Mouse (Mus musculus) adrenal gland, postnatal 36 days (tissue): ENCODE data around the gene Elovl5. TPM values are rescaled to one million over a fixed set of nuclear protein-coding genes. Genes with fewer than 3 reads are reported as not detected.

Experiments used
- DNase-seq, 2 experiments: peaks; one replicate each; pipeline ENCODE4 v3.0.0; 2021; ENCODE audit warnings: mixed read lengths in 1 of 2
- total RNA-seq, 2 experiments: library from RNA; stranded (reverse); gene quantifications; 2 replicates each; pipeline ENCODE4 v1.2.3; 2021

The Elovl5 gene
- total RNA-seq, 2 experiments from 2014 or later, result 613 to 759 TPM

DNA sequence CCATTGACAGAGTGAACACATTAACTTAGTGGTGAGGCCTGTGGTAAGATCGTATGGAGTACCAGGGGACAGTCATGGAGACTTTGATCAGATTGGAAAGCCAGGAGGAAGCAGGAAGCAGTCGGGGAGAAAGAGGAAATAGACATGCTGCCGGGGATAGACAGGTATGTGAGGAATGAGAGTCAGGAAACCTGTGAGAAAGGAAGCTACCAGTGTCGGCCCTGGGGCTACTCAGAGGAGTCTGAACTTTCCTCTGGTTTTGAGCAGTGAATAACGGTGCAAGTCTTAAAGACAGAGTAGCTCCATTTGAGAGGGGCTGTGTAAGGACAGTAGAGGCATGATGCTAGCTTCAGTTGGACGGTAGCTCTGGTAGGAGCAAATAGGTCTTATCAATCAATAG lies 10.3 kb downstream of the Elovl5 start:
- no peak for DNase-seq

DNA sequence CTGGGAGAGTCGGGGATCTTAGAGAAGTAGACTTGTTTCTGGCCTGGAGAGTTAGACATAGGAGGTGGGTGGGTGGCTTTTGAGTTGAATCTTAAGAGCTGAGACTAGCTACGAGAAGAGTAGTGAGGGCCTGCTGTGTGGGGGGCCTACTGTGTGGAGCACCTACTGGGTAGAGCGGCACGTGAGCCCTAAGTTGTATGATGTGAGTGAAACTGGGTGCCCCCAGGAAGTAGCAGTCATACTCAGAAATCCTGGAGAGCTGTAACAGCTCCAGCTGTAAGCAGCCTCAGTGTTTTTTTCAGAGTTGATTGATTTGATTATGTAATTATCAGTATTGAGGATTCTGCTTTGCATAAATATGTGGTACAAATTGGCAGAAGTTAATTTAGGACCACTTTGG lies 11.6 kb downstream of the Elovl5 start:
- no peak for DNase-seq

DNA sequence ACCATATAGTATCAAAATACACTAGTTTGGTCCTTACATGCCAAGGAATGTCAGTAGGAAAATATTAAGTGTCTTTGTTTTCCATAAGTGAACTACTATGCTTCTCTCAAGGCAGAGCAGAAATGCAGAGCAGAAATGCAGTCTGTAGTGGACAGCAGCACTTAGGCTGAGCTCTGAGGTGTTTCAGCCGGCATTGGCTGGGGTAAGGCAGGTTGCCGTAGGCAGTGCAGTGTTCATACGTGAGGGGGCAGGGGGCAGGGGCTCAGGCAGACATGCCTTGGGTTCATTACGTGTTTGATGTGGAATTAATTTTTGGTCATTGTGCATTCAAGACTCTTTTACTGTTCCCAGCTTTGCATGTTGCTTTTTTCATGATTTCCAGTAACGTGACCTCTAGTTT lies 12.1 kb downstream of the Elovl5 start:
- no peak for DNase-seq

DNA sequence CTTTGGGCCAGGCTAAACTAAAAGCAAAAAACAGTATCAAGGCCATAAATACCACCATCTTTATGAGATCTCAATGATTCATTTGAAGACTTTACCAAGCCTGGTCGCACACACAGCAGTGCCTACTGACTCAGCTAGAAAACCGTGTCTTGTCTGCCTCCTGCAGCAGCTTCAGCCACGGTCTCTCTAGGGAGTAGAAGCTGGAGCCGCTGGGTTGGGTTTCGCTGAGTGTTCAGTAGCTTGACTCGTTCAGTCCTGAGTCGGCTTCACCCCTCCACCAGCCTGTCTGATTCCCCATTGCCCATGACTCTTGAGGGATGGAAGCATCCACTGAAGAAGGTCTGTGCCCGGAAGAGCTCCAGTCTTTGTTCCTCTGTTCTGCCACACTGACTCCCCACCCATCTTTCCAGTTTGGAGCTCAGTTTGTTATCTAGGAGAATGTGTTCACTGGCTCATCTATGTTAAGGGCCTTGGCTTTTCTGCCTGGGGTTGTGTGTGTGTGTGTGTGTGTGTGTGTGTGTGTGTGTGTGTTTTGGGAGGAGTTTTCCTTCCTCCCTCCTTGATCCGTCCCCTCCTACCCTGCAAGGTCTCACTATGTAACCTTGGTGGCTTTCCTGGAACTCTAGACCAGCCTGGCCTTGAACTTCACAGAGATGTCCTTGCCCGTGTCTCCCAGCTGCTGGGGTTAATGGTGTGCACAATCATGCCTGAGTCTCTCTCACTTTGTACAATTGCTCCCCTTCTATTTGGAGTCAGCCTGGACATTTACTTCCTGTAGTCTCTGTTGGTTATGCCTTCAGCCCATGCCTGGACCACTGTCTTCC lies 13.1 kb downstream of the Elovl5 start:
- DNase-seq, result peak; percentile 64 to 68

DNA sequence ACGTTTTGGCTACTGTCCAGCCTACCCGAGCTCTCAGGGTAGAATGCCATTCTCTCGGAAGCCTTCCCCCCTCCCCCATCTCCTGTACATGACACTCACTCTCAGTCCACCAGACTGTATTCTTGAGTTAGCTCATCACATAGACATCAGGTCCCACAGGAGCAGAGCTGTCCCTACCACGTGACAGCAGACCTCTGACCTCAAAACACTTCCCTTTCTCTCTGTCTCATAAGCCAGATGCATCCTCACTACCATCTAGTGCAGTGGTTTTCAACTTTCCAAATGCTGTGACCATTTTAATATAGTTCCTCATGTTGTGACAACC lies 13.7 kb downstream of the Elovl5 start:
- peak in 1 of 2 experiments; percentile 61 for DNase-seq

DNA sequence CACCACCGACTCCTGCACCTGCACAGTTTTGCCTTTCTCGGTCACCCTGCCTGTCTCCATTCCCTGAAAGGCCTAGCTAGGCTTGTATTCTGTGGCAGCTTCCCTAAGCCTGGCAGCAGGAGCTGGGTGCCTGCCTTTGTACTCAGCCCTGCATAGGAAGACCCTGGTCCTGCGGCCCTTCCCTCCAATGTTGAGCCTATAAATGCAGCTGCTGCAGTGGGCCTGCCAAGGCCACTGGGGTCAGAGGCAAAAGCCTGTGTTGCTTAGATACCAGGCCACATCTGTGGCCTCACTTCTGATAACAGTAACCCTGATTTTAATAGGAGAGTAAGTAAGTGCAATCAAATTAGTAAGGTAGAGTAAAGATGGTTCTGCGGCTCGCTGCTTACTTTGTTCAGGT lies 14.6 kb downstream of the Elovl5 start:
- DNase-seq, result no peak

DNA sequence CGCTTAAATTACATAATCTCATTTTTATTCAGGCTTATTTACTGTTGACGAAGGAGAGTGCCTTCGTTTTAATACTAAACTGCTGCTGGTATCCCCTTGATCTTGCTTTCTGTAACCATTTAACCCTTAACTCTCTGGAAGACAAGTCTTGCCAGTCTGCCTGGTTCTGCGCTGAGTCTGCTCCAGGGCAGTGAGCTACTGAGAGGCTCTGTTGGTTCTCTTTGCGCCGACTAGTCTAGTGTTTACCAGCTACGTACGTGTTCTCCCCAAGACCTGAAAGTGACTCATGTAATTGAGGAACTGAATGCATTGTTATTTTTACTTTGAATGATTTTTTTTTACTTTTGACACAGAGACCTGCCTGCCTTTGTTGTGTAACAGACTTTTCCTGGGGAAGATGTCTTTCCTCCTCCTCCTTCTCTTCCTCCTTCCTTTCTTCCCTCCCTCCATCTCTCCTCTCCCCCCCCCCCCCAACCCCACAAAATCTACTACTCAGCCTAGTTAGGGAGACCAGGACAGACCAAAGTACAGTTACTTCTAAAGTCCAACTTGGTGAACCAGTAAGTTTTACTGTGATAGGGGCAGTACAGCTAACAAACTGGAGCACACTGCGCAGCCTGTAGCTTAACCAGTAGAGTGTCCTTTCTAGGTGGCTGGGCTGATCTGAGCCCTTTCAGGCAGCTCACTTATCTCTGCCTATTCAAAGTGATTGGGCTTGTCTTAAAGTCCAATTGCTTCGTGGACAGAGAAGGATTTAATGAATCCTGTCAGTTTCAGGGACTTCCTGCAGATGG lies 18.9 kb downstream of the Elovl5 start:
- no peak for DNase-seq

DNA sequence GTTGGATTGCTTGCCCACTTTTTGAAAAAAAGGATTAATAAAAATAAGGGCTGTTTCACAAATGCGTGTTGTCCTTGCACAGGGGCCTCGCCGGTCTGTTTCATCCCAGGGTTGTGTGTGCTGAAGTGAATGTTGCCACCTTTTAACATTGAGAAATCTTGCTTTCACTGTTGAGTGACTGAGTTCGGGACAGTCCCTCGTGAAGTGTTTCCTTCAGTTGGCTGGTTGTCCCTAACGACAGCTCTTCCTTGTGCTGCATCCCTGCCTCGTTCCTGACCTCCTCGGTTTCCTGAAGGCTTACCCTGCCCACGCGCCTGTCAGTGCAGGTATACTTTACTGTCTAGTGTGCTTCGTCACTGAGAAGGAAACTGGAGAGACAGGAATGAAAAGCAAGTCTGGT lies 20.7 kb downstream of the Elovl5 start:
- no peak for DNase-seq

DNA sequence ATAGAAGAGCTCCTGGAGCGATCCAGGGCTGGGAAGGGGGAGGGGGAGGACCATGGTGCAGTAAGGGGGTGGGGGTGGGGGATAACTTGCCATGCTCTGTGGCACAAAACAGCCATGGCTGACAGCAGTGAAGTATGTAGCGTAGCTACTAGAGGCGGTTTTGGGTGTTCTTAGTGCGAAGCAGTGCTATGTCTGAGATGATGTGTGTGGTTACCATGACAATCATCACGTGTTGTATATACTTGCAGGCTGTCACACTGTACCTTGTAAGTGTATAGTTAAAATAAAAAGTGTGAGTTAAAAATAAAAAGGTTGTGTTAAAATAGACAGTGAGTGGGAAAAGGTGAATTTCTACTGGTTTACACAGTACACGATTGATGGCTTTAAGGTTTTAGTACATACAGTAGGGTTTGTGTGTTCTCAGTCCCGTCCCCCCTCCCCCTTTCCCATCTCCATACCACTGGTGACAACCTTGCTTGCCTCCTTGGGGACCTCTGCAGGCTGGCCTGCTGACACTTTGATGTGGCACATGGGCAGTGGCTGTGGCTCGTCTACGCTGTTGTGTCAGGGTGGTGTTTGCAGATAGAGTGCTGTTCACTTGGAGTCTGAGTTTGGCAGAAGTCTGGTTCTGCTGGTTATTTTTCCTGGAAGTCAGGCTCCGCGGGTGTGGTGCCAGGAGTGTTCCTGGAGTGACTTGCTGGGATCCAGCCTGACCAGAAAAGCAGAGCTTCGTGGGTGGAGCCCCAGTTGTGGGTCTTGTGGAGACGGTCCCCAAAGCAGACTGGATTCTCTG lies 21.8 kb downstream of the Elovl5 start:
- DNase-seq, result peak; percentile 43 to 60

DNA sequence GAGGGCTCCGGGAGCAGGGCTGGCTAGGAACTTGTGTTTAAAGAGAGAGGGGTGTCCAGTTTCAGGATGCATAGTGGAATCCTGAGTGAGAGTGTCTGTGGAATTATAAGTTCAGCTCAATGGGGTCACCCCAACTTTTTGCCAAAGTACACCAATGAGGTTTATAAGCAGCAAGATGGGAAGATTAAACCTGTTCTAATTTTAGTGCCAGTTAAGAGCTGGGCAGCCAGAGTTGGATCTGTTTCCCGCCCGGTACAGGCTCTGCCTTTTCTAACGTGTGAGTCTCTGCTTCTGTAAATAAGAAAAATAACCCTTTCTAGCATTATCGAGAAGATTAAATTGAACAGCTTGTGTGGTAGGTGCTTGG lies 22.4 kb downstream of the Elovl5 start:
- DNase-seq, result no peak

DNA sequence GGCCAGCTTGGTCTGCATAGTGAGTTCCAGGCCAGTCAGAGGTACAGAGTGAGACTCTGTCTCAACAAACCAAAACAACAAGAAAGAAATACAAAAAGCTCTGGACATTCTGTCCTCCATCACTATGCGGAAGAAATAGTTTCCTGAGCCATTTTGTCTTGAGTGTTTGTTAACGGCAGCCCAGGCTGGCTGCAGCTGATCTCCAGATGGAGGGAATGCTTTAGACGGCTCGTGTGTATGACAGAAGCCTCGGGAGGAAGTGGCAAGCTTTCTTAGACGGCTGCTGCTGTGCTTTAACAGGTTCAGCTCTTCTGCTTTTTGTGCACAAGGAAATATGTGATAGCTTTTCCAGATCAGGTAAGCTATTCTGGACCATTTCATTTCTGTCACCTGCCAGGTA lies 23.9 kb downstream of the Elovl5 start:
- no peak for DNase-seq

DNA sequence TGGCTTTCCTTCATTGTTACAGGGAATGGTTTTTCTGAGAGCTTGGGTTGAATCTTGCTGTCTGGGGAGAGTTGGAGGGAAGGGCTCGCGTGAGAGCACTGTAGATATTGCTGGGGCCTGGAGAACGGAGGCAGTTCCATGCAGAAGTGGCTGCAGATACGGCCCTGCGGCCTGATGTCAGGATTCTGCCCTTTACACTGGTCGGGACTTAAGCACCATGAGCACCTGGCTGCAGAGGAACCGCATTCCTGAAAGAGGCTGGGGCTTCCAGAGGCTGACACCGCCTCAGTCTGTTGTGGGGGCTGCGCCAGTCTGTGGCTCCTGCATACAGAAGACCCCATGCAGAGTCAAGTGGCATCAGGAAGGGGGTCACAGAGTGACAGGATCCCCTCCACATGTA lies 24.7 kb downstream of the Elovl5 start:
- DNase-seq, result no peak

DNA sequence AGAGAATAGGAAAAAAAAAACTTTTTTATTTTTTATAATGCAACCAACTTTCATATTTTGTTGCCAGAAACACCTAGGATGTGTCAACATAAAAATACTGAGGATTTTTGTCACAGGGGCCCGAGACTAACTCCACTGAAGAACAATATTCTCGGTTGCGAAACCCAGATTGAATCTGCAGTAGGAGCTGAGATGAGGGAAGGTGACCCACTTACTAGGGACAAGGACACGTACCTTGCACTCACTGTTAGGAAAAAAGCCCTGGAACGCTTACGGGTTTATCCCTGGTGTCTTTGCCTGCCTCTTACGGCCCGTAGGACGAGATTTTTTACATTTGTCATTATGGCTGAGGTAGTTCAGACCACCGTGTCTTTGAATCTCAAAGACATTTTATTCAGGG lies 25.2 kb downstream of the Elovl5 start:
- no peak for DNase-seq

DNA sequence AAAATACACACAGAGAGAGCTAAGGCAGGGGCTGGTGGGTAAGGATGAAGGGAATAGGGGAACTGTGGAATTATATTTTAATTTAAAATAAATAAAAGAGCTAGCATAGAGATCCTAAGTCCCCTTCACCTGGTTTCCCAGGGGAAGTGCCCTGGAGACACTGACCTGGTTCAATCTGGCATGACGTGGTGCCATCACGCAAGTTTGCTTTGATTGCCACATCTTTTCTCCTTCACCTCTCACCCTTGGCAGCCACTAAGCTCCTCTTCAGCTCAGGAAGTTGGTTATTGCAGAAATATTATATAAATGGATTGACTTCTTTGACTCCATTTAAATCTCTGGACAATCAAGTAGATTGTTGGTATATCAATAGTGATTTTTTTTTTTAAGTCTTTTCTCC lies 26.2 kb downstream of the Elovl5 start:
- peak in 1 of 2 experiments; percentile 66 for DNase-seq

DNA sequence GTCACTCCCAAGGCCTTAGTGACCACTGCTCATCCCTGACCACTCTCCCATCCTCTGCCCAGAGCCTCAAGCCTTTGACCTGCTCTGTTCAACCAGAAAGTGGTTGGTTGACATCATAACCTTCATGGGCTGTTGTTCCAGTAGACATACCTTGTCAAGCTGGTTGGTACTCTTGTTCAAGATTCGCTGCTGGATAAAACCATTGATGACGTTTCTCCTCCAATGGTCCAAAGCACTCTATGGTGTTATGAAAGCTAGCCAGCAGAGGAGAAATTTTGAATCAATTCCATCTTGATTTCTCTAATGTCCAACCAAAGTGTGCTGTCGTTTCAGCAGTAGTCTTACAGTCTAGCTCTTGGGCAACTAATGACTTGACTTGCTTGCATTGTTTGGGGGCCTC lies 27.0 kb downstream of the Elovl5 start:
- DNase-seq, result no peak

DNA sequence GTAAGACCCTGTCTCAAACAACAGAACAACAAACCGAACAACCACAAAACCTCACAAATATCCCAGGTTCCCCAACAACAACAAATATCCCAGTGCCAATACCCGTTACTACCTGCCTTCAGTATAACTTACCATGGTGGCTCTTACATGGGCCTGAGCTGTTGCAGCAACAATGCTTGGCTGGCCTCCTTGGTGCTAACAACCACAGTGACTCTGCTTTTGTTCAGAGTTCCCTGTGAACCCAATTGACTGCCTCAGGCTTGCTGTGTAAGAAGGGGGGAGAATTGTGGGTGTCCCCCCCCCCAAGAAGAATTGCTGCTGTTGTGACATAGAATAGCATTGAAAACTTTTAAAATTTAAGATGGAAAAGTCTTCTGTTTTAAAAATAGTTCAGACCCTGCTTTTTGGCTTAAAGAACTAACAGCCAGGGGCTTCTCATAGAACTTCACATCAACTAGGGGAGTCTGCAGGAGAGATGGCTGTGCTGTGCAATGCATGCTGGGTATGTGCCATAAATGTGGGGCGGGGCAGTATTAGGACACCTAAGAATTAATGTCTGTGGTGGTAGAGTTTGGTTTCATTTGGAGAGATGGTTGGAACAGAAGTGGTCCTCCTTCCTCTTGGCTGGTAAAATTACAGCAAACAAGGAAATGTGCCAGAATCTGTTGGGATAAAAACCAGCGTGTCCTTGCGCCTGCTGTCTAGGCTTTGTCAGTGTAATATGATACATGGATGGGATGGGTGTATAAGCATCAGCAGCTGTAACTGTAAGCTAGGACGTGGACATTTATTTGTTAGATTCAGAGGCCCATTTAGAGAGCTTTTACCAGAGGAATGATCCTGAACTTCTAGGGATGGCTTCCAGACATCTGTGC lies 28.9 kb downstream of the Elovl5 start:
- DNase-seq, result peak in 1 of 2 experiments; percentile 41

DNA sequence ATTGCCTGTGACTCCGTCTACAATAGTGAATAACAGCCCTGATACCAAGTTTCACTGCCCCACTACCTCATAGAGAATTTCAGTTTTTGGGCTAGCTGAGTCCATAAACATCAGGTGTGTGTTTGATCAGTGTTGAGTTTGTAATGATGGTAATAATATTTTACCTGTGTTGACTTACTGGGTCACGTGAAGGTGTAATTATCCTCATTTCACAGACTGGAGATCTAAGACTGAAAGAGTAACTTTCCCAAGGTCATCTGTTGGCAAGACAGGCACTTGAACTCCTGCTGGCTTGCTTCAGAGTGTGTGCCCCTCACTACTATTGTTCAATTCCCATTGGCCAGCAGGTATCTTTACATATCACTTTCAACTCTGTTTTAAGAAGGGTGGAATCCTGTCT lies 31.1 kb downstream of the Elovl5 start:
- no peak for DNase-seq

DNA sequence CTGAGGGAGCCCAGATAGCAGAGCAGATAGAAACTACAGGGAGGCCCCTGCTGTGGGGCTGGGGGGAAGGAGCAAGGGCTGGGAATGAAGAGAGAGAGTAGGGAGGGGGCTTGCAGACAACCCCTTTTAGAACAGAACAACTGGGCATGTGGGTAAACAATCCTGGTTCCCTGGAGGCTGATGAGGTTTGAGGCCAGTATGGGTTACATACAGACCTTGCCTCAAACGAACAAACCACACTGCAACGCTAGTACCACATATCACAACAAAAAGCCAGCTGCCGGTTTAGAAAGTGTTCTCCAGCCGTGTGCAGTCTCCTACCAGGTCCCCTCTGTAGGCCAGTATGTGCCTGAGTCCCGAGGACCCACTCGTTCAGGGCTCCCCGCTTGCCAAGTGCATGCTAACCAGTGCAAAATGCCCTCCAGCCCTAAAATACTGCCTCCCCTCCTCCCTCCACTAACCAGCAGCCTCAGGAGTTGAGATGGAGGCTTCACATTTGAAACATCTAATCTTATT lies 32.6 kb downstream of the Elovl5 start:
- DNase-seq, result no peak

DNA sequence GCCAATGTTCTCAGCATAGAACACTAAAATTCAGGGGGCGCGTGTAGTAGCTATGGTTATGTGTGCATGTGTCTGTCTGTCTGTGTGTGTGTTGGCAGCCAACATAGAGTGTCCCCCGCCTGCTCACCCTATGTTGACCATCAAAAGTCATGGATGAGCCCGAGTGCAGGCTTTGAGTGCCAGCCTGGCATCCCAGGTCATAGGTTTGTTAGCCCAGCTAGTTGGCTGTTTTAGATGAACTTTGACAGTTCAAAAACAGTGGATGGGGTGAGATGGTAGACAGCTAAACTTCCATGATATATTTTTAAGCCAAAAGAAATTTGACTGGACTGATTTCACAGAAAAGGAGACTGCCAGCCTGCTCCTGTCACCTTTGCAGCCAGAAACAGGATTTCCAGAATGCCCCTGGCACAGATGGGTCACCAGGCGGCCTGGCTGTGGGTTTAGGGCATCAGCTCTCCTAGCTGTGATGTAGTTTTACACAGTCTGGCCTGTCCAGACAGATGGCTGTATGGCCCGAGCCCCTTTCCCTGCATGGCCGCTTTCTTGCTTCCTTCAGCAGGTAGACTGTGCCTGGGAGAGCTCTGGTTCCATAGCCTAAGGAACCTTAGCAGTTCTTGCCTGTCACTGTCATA lies 33.8 kb downstream of the Elovl5 start:
- no peak for DNase-seq

DNA sequence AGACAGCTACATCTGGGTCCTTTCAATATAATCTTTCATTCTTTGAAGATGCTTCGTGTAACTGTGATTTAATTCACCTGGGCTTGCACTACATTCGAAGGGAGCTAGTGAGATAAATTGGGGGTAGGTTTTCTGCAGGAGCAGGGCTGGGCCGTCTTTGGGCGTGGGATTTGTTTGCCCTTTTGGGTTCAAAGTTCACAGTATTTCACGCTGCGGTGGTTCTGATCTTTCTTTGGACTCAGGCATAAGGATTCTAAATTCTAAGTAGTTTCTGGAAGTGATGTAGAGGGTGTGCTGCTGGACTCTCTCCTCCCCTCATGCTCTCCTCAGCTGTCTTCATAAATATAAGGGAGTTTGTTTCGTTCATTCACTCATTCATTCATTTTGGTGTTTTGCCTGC lies 34.8 kb downstream of the Elovl5 start:
- DNase-seq, result no peak

DNA sequence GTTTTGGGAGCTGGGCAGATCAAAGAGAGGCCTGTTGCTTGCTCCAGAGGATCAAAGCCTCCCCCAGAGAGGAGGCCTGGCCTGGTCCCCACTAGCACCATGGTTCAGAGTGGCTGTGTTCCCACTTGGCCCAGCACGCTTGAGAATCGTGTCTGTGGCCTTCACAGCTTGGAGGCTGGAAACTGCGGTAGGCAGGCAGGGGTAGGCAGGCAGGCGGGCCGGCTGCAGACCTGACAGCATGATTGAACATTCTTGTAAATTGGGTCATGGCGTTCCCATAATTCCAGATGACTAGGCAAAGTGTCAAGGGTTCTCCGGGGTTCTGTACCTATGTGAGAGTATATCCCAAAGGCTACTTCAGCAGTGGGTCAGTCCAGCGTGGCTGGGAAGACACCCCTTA lies 35.9 kb downstream of the Elovl5 start:
- peak; percentile 85 to 89 for DNase-seq
